Mouse (Mus musculus) neural tube, embryonic 11.5 days (tissue): ENCODE measurements around the gene Dtnbp1. TPM values are rescaled to one million over a fixed set of nuclear protein-coding genes. Genes with fewer than 3 reads are reported as not detected.

Experiments
- ATAC-seq: fragments of 200-750 bp; cut with Nextera tagmentation; 2 replicates; pipeline ENCODE4 v1.8.0; 2017; ENCODE audit warnings: moderate number of reproducible peaks, mild to moderate bottlenecking, moderate TSS enrichment, moderate library complexity; ENCODE audit not compliant: insufficient read depth, low FRiP score, low TSS enrichment
- DNase-seq: peaks from one replicate; pipeline ENCODE4 v3.0.0-alpha.2; 2015; ENCODE audit warnings: low spot score
- H3K27ac ChIP-seq: fragments of 300-500 bp; sonication (generic); 2 replicates; pipeline ENCODE4 v1.5.1; 2014; ENCODE audit warnings: low read depth, mild to moderate bottlenecking, low read length
- H3K27me3 ChIP-seq: fragments of 300-500 bp; sonication (generic); 2 replicates; pipeline ENCODE4 v1.6.1; 2014; ENCODE audit warnings: mild to moderate bottlenecking, low read length, mixed read lengths; ENCODE audit not compliant: control insufficient read depth, insufficient read depth
- H3K36me3 ChIP-seq: fragments of 300-500 bp; sonication (generic); 2 replicates; pipeline ENCODE4 v1.6.1; 2014; ENCODE audit warnings: mild to moderate bottlenecking, low read length, moderate library complexity, mixed read lengths; ENCODE audit not compliant: control insufficient read depth, insufficient read depth
- H3K4me1 ChIP-seq: fragments of 300-500 bp; sonication (generic); 2 replicates; pipeline ENCODE4 v1.6.1; 2014; ENCODE audit warnings: low read length, mixed read lengths; ENCODE audit not compliant: control insufficient read depth, insufficient read depth
- H3K4me2 ChIP-seq: fragments of 300-500 bp; sonication (generic); 2 replicates; pipeline ENCODE4 v1.6.1; 2014; ENCODE audit warnings: low read depth, mild to moderate bottlenecking, moderate library complexity
- H3K4me3 ChIP-seq: fragments of 300-500 bp; sonication (generic); 2 replicates; pipeline ENCODE4 v1.5.1; 2014; ENCODE audit warnings: low read depth, low read length
- H3K9ac ChIP-seq: fragments of 300-500 bp; sonication (generic); 2 replicates; pipeline ENCODE4 v1.6.1; 2014; ENCODE audit warnings: mild to moderate bottlenecking, low read length
- H3K9me3 ChIP-seq: fragments of 300-500 bp; sonication (generic); 2 replicates; pipeline ENCODE4 v1.6.1; 2016; ENCODE audit warnings: low read length; ENCODE audit not compliant: control insufficient read depth
- WGBS: fragments of 180-500 bp; shearing (Covaris S2); extraction: QIAGEN DNeasy Blood & Tissue Kit; methylation state at CpG from one replicate; pipeline ENCODE4 v1.1.7; 2014; 5-methylcytosine and 5-hydroxymethylcytosine counted together
- polyA plus RNA-seq: library from polyadenylated mRNA; unstranded; fragments of >200 nt; fragmentation: Nextera tagmentation; extraction: Ambion mirVana; gene quantifications from 2 replicates; pipeline ENCODE4 v1.2.1, GENCODE M21; 2014

Gene Dtnbp1
- polyA plus RNA-seq, 1 experiment from 2014 or later, result 78.5 TPM

DNA sequence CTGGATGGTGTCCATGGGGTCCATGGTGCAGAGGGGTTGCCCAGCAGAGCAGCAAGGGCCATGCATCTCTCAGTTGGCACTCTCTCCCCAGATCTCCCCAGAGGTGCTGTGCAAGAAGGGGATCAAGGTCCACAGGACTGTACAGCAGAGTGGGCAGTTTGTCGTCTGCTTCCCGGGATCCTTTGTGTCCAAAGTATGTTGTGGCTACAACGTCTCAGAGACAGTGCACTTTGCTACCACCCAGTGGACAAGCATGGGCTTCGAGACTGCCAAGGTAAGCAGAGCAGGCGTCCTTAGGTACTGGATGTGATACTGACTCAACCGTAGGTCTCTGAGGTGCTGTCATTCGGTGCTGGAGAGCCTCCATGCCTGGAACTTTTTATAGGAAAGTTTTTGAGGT is 88.4 kb downstream of the Dtnbp1 start:
- ATAC-seq (no peak), DNase-seq (peak; percentile 32)
- H3K36me3 ChIP-seq, result peaks cover 16% of the 10 kb centered on the region
- H3K9me3 ChIP-seq, result no peaks in the 10 kb centered on the region
- no peak overlapping the region for H3K27ac ChIP-seq
- no peak overlapping the region for H3K4me3 ChIP-seq
- no peaks in the 10 kb centered on the region for H3K27me3 ChIP-seq
- no peaks in the 10 kb centered on the region for H3K4me1 ChIP-seq
- 73% methylated on average over 7 of the region's 7 CpGs for WGBS
- H3K9ac ChIP-seq, result no peak overlapping the region
- no peak overlapping the region for H3K4me2 ChIP-seq

DNA sequence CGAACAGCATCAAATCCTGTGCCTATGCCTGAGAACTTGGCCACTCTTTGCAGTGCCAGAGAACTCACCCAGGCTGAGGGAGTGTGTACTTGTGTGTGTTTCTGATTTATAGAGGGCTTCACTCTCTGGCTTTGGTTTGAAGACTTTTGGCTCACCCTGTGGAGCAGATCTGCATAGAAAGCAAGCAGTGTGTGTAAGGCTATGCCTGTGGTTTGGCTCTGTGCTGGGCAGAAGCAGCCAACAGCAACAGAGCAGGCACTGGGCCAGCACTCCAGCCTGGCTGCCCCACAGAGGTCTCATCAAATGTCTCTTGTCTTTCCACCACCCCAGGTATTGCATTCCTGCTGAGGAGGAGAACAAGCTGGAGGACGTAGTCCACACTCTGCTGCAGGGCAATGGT is 89.1 kb downstream of the Dtnbp1 start:
- Histone ChIP-seq H3K4me2 (no peak overlapping the region), H3K27ac (no peak overlapping the region), H3K4me3 (no peak overlapping the region), H3K9ac (no peak overlapping the region), H3K9me3 (no peaks in the 10 kb centered on the region), H3K4me1 (no peaks in the 10 kb centered on the region), H3K36me3 (peaks cover 14% of the 10 kb centered on the region), H3K27me3 (no peaks in the 10 kb centered on the region)
- ATAC-seq, result no peak
- WGBS, result 89% methylated on average over 2 of the region's 2 CpGs
- DNase-seq, result no peak

DNA sequence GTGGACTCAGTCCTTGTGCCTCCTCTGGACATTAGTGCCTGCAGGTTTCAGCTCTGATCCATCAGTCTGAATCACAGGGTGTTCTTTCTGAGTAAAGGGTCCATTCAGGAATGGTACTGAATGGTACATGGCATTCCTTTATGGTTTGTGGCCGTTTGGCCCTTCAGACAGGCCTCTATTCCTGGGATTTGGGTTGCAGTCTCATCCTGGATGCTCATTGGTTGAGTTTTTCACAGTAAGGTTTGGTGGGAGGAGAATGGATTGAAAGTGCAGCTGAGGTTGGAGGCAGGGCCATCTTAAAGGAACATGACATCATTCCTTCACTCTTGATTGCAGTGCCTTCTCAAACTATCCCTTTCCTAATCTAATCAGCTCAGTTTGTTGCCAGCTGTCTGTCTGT is 93.2 kb downstream of the Dtnbp1 start:
- no peak overlapping the region for H3K27ac ChIP-seq
- WGBS, result 28% methylated on average over 1 of the region's 1 CpGs
- no peak for ATAC-seq
- DNase-seq, result no peak
- no peak overlapping the region for H3K9ac ChIP-seq
- no peak overlapping the region for H3K4me3 ChIP-seq
- H3K4me2 ChIP-seq, result no peak overlapping the region
- H3K9me3 ChIP-seq, result no peaks in the 10 kb centered on the region
- H3K27me3 ChIP-seq, result no peaks in the 10 kb centered on the region
- H3K36me3 ChIP-seq, result peaks cover 15% of the 10 kb centered on the region
- H3K4me1 ChIP-seq, result no peaks in the 10 kb centered on the region; the same call in 1 of the 2 replicates

DNA sequence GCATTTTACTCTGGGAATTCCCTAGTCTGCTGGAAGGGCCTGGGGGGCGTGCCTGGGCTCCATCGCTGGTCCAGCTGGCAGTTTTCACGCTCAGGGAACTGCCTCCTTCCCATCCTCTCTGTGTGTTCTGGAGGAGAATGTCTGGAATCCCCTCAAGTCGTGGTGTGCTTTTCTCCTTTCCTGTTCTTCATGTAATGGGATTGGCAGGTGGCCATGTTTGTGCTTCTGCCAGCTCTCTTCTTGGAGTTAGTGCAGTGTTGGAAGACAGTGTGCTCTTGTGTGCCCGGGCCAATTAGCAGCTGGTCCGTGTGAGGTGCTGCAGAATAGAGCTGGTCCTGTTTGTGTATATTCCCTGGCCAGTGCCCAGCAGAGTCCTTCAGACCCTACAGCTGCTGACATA is 94.2 kb downstream of the Dtnbp1 start:
- no peaks in the 10 kb centered on the region for H3K9me3 ChIP-seq
- H3K9ac ChIP-seq, result no peak overlapping the region
- ATAC-seq, result no peak
- H3K27me3 ChIP-seq, result no peaks in the 10 kb centered on the region
- no peak overlapping the region for H3K4me3 ChIP-seq
- H3K36me3 ChIP-seq, result peaks cover 11% of the 10 kb centered on the region
- DNase-seq, result no peak
- no peak overlapping the region for H3K27ac ChIP-seq
- WGBS, result 60% methylated on average over 6 of the region's 6 CpGs
- H3K4me2 ChIP-seq, result no peak overlapping the region
- H3K4me1 ChIP-seq, result no peaks in the 10 kb centered on the region; the same call in 1 of the 2 replicates

DNA sequence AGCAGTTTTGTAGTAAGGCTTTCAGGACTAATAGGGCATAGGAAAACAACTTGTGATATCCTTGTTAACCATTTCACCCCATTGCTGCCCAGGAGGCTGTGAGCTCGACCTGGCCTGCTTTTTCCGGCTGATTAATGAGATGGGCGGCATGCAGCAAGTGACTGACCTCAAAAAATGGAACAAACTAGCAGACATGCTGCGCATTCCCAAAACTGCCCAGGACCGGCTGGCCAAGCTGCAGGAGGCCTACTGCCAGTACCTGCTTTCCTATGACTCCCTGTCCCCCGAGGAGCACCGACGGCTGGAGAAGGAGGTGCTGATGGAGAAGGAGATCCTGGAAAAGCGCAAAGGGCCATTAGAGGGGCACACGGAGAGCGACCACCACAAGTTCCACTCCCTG is 95.8 kb downstream of the Dtnbp1 start:
- Histone ChIP-seq H3K4me1 (no peaks in the 10 kb centered on the region; the same call in 1 of the 2 replicates), H3K27ac (no peak overlapping the region), H3K9ac (no peak overlapping the region), H3K4me3 (no peak overlapping the region), H3K4me2 (no peak overlapping the region), H3K36me3 (peaks cover 15% of the 10 kb centered on the region), H3K27me3 (no peaks in the 10 kb centered on the region), H3K9me3 (no peaks in the 10 kb centered on the region)
- WGBS, result 91% methylated on average over 11 of the region's 11 CpGs
- DNase-seq (no peak), ATAC-seq (no peak)

DNA sequence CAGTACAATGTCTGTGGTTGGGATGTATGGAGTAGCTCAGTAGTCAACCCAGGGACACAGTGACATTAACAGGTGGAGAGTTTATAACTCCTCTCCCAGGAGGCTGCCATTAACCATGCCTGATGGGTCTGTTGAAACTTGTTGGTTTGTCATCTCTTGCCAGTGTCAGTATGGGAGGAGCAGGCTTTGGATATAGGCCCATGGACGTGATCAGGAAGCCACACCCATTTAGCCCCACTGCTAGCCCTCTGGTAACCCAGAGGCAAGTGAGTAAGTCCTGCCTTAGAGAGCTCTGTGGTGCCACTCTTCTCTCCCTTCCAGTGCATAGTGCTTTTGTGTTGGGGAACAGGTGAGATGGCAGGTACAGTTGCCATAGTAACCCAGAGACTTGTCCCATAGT is 97.7 kb downstream of the Dtnbp1 start:
- H3K9me3 ChIP-seq, result no peaks in the 10 kb centered on the region
- WGBS, result 61% methylated on average over 1 of the region's 1 CpGs
- H3K4me3 ChIP-seq, result no peak overlapping the region
- H3K36me3 ChIP-seq, result peaks cover 15% of the 10 kb centered on the region
- H3K27me3 ChIP-seq, result no peaks in the 10 kb centered on the region
- H3K9ac ChIP-seq, result no peak overlapping the region
- no peak overlapping the region for H3K4me2 ChIP-seq
- H3K27ac ChIP-seq, result no peak overlapping the region
- DNase-seq (no peak), ATAC-seq (no peak)
- H3K4me1 ChIP-seq, result no peaks in the 10 kb centered on the region; the same call in 1 of the 2 replicates

DNA sequence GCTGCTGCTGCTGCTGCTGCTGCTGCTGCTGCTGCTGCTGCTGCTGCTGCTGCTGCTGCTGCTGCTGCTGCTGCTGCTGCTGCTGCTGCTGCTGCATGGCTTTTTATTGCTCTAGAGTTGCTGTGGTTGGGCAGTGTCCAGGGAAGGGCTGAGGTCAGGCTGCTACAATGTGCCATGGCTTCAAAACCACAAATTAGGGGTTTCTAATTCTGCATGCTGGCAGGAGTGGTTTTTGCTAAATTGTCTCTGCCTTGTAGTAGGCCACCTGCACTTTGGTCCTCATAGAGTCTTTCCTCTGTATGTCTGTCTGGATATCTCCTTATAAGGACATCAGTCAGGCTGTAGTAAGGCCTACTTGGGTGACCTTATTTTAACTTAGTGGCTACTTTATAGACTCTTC is 98.5 kb downstream of the Dtnbp1 start:
- no peak for DNase-seq
- ATAC-seq, result no peak
- Histone ChIP-seq H3K4me1 (no peaks in the 10 kb centered on the region; the same call in 1 of the 2 replicates), H3K27me3 (no peaks in the 10 kb centered on the region), H3K27ac (no peak overlapping the region), H3K9me3 (no peaks in the 10 kb centered on the region), H3K36me3 (peaks cover 17% of the 10 kb centered on the region), H3K4me2 (no peak overlapping the region), H3K4me3 (no peak overlapping the region), H3K9ac (no peak overlapping the region)

DNA sequence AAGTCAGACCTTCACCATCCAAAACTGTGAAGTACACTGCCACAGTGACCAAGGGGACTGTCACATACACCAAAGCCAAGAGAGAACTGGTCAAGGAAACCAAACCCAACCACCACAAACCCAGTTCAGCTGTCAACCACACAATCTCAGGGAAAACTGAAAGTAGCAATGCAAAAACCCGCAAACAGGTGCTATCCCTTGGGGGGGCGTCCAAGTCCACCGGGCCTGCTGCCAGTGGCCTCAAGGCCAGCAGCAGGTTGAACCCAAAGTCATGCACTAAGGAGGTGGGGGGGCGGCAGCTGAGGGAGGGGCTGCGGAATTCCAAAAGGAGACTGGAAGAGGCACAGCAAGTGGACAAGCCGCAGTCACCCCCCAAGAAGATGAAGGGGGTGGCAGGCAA is 99.6 kb downstream of the Dtnbp1 start:
- Histone ChIP-seq H3K27me3 (no peaks in the 10 kb centered on the region), H3K36me3 (peaks cover 15% of the 10 kb centered on the region), H3K9me3 (no peaks in the 10 kb centered on the region), H3K4me2 (no peak overlapping the region), H3K27ac (no peak overlapping the region), H3K4me1 (no peaks in the 10 kb centered on the region), H3K9ac (no peak overlapping the region), H3K4me3 (no peak overlapping the region)
- no peak for ATAC-seq
- no peak for DNase-seq
- 96% methylated on average over 6 of the region's 6 CpGs for WGBS

DNA sequence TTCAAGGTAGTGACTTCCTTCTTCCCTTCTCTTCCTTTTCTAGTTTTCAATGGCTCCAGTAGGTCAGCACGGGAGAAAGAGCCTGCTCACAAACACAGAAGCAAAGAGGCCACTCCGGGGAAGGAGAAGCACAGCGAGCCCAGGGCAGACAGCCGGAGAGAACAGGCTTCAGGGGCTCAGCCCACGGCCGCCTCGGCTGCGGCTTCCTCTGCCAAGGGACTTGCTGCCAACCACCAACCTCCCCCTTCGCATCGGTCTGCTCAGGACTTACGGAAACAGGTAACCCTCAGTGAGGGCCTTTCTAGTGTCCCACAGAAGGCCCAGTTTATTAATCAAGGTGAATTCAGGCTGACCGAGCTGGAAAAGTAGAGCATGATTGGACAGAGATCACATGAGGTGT is 105.7 kb downstream of the Dtnbp1 start:
- Histone ChIP-seq H3K4me2 (no peak overlapping the region), H3K9ac (no peak overlapping the region), H3K4me1 (no peaks in the 10 kb centered on the region), H3K27me3 (no peaks in the 10 kb centered on the region), H3K9me3 (no peaks in the 10 kb centered on the region), H3K36me3 (0 out of 2 replicates have a peak, but pooled peaks cover 5% of the 10 kb centered on the region), H3K4me3 (no peak overlapping the region), H3K27ac (no peak overlapping the region)
- no peak for ATAC-seq
- DNase-seq, result no peak
- 94% methylated on average over 12 of the region's 12 CpGs for WGBS
